Mouse (Mus musculus): ENCODE results near the gene Msi2.

Gene Msi2

DNA sequence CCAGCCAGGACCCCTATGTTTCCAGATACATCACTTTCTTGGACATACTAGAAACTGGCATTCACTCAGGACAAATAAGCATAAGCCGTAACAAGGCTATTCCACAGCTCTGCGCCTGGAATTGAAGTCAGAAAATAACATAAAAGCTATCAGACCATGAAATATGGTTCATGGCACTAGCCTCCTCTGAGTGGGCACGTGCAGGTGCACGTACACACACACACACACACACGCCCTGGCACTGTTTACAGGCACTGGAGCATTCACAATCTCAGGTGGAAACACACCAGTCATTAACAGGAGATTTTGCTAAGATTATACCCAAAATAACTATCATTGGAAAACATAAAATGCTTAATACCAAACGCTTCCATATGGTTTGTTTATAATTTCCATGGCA, 81.4 kb downstream of the Msi2 start:
- DNase-seq (ENCODE audit: low spot score in 2 of 2), result no peak

DNA sequence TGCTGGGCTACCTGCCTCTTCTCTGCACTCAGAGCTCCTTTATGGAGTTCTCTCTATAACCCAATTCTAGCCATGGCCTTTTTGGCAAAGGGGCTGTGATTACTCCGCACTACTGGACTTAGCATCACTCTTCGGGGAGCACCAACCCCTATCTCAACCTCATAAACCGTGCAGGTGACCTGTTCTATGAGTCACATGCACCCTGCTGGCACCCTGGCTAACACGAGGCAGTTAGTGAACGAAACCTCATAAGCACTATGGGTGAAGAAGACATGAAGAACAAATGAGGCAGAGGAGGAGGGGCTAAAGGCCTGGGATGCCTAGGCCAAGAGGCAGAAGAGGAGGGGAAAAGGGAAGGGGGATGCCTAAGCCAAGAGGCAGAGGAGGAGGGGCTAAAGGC, 82.0 kb downstream of the Msi2 start:
- DNase-seq (ENCODE audit: low spot score in 2 of 2), result no peak

DNA sequence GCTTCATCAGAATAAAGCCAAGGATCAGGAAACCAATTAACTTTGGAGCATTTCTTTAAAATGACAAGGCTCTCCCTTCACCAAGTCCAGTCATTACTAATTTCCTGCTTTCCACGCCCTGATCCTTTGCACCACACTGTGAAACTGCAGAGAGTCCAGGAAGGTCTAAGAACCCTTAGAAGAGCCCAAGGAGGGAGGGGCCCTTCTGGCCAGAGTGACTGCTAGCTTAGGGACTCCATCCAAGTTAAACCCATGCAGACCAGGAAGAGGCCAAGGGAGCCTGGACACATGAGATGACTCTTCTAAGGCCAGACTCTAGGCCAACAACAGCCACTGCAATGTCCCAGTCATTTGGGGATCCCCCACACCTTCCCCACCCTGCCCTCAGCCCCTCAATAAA, 83.7 kb downstream of the Msi2 start:
- DNase-seq (ENCODE audit: low spot score in 2 of 2), result no peak

DNA sequence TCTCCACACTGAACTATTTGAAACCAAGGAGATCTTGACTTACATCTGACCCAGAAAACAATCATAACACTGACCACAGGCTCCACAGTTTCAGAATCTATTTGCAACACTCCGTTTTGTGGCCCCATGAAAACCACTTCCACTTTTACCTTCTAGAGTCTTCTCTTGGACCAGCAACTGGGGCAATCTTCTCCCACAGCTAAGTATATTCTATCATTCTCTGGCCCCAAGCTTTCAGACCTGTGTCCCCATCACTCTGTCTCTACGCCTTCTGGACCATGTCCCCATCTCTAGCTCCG, 86.4 kb downstream of the Msi2 start:
- no peak for DNase-seq (ENCODE audit: low spot score in 2 of 2)

DNA sequence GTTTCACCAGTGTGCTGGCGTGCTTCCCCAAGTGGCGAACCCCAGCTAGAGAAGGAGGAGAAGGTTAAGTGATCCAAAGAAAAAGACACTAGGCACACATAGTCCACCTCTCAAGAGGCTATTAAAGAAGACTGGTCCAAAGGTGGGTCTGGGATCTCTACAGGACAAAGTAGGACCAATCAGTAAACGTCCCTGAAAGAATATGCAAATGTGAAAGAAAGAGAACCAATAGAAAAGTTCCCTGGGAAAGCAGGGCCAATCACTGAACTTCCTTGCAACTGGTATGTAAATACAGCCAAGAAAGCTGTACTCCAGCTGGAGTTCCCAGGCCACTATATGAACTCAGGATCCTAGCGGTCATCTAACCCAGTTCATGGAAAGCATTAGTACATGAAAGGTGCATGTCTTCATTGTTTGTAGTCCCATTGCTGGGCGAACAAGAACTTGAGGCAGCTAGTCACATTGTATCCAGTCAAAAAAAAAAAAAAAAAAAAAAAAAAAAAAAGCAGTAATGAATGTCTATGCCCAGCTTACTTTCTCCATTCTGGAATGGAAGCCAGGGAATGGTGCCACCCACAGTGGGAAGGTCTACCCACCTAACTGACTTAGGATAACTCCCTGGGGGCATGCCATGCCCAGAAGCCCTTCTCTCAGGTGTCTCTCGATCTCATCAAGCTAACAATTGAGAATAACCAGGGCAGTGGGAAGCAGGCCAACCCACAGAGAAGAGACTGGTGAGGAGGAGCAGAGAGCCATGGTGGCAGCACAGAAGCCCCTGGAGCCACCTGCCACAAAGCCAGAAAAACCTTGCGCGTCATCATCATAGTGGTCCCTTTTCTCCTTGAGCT, 87.0 kb downstream of the Msi2 start:
- DNase-seq (ENCODE audit: low spot score in 2 of 2), result no peak

DNA sequence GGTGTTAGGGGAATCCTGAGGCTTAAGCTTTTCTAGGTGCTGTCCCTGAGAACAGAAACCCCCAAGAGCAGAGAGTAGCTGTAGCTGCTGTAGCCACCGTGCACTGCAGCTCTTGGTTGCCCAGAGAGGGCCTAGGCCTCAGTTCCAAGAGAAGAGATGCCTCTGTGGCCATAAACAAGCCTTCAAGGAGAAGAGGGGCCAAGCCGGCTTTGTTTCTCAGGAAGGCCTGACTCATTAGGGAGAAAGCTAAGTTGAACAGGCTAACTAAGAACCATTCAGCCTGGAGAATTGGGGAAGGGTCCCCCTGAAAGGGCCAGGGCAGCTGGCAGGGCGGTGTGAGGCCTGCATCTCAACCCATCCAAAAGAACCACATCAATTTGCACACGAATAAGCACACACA, 88.7 kb downstream of the Msi2 start:
- DNase-seq (ENCODE audit: low spot score in 2 of 2), result no peak

DNA sequence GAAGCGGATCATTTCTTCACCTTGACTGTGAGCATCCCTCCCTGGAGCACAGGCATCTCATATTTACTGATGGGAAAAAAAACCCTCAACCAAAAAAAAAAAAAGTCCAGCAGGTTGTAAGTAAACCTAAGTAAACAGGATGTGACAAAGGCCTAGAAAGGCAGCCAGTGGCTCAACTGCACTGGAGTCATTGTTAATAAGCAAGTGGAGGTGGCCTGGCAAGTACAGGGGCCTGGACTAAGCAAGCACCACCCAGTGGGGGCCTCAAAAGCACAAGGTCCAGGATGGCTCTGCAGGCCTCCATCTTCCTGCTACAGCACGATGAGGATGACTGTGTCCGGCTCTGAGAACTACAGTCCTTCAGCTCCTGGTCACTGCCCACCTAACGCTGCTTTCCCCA, 89.1 kb downstream of the Msi2 start:
- no peak for DNase-seq (ENCODE audit: low spot score in 2 of 2)

DNA sequence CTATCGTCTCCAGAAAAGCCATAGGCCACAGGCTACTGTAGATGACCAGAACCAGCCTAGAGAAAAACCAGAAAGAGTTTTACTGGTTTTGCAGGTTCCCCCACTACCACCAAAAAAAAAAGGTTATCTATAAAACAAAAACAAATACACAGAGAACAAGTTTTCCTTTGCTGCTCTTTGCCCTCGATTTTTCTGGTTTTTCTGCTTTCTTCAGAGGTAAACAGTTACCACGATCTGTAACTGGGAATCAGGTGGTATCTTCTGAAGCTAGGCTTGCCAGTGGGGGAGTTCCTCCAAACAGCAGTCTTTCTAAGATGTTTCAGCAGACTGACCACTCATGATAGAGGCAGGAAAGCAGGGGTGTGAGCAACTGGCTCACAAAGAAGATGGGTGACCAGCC, 89.6 kb downstream of the Msi2 start:
- no peak for DNase-seq (ENCODE audit: low spot score in 2 of 2)

DNA sequence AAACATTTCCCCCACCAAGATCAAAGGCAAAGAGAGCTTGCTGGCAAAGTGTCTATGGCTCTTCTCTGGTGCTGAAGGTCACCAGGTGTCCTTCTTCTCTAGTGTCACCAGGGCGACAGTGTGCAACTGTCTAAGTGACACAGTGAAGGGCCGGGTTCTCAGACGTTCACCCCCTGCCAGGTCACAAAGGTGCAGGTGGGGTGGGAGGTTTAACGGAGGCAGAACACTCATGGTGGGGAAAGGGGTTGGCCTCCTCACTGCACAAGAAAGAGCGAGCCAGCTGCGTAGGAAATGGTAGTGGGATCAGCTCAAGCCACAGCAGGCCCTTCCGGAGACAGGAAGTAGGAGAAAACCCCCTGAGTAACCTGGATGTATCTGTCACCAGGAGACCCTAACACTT, 91.0 kb downstream of the Msi2 start:
- no peak for DNase-seq (ENCODE audit: low spot score in 2 of 2)

DNA sequence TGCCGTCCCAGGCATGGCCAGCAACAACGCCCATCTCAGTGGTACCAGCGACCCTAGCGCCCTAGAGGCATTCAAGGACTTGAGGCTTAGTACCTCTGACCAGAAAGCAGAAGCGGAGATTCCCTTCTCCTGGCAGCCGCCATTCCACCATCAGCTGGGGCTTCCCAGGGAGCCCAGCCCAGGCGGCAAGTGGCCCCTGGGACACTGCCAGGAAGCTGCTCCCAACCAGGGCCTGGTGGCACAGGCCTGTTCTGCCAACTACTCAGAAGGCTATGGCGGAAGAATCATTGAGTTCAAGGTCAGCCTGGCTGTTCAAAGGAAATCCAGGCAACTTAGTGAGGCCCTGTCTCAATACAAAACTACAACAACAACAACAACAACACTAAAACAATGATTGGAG, 91.7 kb downstream of the Msi2 start:
- no peak for DNase-seq (ENCODE audit: low spot score in 2 of 2)

DNA sequence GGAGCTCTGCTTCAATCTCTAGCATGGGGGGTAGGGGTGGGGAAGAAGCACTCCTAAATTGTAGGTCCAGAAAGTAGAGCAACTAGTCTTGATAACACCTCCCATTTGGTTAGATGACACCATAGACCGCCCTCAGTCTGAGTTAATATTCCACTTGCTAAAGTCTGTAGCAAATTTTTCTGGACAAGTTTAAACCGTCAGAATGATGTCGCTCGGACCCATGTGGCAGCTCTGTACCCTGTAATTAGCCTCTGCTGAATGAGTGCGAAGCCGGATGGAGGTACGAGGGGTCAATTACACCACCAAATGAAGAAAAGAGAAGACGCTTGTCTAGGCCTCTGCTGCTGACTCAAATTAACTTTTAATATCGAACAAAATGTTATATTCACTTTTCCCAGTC, 92.3 kb downstream of the Msi2 start:
- no peak for DNase-seq (ENCODE audit: low spot score in 2 of 2)

DNA sequence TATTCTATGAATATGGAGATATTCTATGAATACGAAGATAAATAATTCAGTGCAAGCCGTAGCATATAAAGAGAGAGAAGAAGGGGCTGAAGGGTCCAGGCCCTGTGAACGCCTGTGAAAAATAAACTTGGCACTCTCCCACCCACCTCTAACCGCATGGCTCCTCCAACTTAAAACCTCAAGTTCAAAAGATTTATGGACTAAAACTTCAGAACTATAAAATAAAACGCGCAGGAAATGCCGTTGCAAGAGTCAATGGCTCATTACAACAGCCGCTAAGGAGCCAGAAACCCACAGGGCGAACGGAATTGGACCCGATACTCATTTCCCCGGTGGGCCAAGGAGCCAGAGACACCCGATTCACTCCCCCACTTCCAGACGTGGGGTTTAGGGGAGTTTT, 93.2 kb downstream of the Msi2 start:
- no peak for DNase-seq (ENCODE audit: low spot score in 2 of 2)

DNA sequence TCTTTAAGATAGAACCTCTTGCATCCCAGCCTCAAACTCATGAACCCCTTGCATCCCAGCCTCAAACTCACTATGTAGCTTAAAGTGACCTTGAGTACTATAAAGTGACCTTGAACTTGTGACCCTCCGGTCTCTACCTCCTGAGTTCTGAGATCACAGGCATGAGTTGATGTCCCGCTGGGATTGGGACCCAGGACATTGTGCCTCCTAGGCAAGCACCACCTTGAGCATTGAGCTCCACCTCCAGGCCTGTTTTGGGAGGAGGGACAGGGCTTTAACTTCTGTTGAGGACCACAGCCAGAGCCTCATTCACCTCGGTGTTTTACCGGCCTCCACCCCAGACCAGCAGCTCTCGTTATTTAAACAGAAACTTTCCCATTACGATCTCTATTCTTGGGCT, 93.7 kb downstream of the Msi2 start:
- no peak for DNase-seq (ENCODE audit: low spot score in 2 of 2)

DNA sequence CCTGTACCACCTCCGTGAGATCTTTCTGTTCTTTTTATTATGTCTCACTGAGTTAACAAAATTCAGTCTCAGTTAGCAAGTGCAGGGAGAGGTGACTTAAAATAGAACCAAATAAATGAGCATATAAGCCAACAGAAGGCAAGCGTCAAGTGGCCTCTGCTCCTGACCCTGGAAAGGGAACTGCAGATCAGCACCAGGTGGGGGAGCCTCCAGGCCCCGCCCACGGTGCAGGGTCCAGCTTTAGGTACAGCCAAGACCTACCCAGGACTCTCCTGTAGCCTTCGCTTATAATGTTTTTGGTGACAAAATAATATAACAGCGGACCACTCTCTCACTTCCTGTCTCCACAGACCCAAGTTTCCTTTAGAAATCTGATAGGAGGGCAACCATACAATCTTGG, 94.6 kb downstream of the Msi2 start:
- DNase-seq (ENCODE audit: low spot score in 2 of 2), result no peak

DNA sequence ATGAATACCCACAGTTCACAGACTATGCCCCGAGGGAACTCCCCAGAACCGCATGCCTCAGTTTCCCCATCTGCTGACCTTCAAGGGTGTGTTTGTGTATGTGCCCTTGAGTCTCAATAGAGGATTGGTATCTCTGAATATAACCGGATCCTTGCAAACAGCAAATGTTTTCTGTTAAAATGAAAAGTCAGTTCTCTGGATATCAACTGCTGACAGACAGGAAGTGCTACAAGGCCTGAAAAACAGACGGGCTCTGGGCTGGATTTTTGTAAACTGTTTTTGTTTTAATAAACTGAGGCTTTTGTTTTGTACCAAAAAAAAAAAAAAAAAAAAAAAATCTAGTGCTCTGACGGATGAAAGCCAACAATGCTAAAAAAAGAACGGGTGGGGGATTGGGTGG, 95.8 kb downstream of the Msi2 start:
- no peak for DNase-seq (ENCODE audit: low spot score in 2 of 2)

DNA sequence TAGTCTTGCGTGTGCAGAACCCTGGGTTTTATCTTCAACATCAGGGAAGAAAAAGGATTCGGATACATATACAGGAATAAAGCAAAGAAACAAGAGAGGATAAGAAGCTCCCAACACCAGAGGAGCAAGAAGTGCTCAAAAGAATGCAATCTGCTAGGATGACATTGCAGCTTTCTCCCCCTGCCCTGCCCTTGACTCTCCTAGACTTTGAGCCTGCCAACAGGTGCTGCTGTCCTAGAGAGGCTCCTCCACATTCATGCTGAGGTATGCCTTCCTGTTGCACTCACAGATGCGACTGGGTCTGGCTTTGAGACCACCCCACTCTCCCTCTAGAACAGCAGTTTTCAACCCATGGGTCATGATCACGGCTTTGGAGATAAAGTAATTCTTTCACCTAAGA, 96.5 kb downstream of the Msi2 start:
- DNase-seq (ENCODE audit: low spot score in 2 of 2), result no peak

DNA sequence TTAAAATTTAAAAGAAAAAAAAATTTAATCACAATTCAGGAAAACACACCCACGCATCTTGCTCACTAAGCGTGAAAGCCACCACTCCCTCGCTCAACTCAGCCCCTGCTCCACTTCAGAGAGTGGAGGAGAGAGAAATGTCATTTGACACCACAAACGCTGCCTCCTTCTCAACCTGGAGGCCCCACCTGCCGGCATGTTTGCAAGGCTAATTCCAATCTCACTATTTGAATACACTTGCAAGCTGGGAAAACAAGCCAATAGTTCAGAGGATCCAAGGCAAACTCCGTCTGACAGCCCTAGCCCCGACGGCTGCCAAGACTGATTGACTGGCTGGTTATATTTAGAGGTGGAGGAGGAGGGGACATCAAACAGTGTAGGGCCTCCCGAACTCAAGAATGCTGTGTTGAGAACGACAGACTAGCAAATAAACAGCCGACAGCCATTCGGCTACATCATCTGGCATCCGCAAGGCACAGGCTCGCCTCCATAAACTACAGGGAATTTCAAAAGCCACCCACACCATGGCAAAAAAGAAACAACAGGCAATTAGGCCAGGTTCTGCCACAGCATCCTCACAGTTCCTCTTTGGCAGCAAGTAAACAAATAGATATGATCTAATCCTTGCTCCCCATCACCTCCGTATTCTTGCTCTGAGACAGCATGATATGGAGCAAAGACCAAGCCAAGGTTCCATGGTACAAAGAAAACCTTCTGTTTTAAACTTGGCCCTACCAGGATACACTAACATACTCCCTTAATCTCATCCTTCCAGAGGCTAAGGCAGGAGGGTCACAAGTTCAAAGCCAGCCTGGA, 97.9 kb downstream of the Msi2 start:
- DNase-seq (ENCODE audit: low spot score in 2 of 2), result no peak

DNA sequence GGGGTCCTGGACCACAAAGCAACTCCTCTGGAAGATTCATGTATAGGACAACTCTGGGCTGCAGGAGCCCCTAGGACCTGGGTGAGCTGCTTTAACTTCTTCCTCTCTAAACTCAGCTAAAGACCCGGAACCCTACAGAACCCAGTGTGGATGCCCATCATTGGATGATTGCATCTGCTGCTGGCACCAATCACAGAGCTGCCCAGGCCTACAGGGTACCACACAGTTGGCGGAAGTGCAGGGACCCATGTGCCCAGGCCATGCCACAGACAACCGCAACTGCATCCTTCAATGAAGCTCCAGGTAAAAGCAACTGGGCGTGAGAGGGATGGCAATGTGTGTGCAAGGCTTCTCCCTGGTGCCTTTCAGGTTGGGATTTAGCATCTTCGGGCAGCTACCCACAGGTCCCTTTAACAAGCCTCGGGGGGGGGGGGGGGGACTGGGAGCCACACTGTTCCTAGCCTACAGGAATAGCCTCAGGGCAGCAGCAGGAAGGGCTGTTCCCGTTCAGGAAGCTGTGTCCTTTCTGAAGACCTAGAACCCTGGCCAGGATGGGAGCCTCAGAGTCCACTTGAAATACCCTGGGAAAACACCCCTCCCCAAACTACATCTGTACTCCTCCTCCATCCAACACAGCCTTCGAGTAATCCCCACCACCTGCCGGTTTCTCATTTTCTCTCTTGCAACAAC, 98.7 kb downstream of the Msi2 start:
- no peak for DNase-seq (ENCODE audit: low spot score in 2 of 2)

DNA sequence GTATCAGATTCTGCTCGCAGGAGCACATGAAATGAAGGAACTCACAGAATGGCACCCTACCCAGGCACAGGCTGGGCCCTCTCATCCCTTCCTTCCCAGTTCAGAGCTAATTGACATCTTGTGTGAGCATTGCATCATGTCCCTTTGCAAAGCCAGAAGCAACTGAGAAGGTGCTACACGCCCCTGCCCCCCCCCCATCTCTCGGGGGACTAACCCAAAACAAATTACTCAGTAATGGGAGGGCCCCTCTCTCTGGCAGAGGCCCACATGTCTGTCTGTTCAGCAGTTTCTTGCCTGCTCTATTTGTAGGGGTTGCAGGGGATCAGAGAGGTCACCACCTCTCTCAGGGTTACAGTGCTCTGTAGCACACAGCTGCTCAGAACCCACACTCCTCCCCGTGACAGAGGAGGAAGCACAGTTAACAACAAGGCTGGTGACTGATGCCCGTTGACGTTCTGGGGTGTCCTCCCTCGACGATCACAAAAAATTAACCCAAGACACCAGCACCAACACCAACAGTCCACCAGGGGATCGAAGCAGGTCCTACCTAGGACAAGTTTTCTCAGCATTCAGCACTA, 99.5 kb downstream of the Msi2 start:
- no peak for DNase-seq (ENCODE audit: low spot score in 2 of 2)

DNA sequence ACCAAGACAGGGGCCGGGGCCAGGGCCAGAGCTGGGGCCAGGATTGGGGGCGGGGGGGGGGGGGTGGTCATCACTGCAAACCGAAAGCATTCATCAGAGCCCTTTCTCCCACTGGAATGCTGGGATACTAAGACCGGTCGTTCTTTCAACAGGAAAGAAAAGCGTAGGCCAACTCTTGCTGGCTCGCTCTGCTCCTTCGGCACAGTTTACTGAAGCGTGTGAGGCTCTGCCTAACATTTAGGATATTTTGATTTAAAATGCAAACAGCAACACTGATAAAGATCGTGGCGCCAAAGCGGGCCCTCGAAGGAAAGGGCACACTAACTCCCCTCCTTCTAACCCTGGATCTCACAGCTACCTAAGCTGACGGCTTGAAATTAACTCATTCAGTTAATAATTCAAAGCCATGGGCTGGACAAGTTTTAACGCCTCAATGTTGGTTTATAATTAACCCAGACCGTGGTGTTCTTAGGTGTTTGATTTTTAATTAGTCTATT, 100.3 kb downstream of the Msi2 start:
- DNase-seq (ENCODE audit: low spot score in 2 of 2), result no peak

DNA sequence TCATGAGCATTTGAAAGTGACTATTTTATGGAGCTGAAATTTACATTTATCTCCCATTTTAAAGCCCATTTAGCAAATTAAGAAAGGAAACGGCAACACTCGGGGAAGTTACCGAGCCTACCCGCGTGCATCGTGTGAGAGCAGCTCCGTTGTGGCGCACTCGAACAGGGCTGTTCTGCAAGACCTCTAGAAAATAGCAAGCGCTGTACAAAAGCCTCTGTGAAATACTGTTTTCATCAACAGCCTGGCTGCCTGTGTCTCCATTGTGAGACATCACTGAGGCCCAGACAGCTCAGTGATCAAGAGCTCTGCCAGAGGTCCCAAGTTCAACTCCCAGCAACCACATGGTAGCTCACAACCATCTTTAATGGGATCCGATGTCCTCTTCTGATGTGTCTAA, 100.9 kb downstream of the Msi2 start:
- DNase-seq (ENCODE audit: low spot score in 2 of 2), result no peak

DNA sequence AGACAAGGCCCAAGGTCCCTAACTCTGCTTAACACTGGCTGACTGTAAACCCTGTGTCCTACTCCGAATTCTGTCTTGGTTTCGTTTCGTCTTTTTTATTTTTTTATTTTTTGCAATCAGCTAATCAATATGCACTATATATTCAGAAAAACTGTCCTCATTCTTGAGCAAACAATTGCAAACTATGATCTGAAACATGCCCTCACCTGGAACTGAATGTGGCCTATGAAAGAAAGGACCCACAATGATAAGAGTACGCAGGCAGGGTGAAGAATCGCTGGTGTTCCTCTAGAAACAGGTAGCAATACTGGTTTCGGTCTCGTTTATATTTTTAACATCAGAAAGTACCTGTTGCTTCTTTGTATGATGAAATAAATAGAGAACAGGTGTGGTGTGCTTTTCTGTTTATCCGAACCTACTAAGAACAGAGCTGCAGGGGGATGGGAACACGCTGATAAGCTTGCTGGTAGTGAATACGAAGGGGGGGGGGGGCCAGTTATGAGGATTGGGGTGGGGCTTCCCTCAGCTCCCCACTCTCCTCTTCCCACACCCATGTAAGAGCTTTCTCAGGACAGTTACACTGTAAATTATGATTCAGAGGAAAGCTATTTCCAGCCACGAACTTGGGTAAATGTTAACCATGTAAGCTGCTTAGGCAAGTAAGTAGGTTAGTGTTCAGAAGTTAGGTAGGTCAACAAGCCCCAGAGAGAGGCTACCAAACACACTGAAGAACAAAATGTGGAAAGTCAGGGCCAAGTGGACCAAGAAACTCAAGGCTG, 103.6 kb downstream of the Msi2 start:
- DNase-seq (ENCODE audit: low spot score in 2 of 2), result no peak
